Mouse (Mus musculus): ENCODE results near the gene Adgrl3. TPM values are rescaled to one million over a fixed set of nuclear protein-coding genes. Genes with fewer than 3 reads are reported as not detected.

Adgrl3 gene
- polyA plus RNA-seq, 1 experiment, result 15.8 TPM

- H3K4me2 ChIP-seq (ENCODE audit: low read depth), result no peak overlapping the region
- H3K36me3 ChIP-seq (ENCODE audit: control insufficient read depth, insufficient read depth), result no peaks in the 10 kb centered on the region
- peaks cover 86% of the 10 kb centered on the region for H3K79me2 ChIP-seq (ENCODE audit: control insufficient read depth, insufficient read depth)
- TF ChIP-seq E2F4 (IDR thresholded peaks at IDR 0.05; ENCODE audit: insufficient read depth), result no peak
- no peak for TF ChIP-seq MAX (IDR thresholded peaks at IDR 0.05; ENCODE audit: low read depth)
- TF ChIP-seq POLR2A (IDR thresholded peaks at IDR 0.05; ENCODE audit: insufficient read length, low read depth), result no peak
- no peak for TF ChIP-seq POLR2AphosphoS2 (IDR thresholded peaks at IDR 0.05; ENCODE audit: insufficient read length, low read depth)
- TF ChIP-seq SRF (IDR thresholded peaks at IDR 0.05; ENCODE audit: control insufficient read depth, insufficient read length, low read depth), result no peak
- TF ChIP-seq USF1 (IDR thresholded peaks at IDR 0.05; ENCODE audit: low read depth), result no peak
- no peak for TF ChIP-seq TCF3 (IDR thresholded peaks at IDR 0.05; ENCODE audit: insufficient read length, low read depth)
- TF ChIP-seq CEBPB (IDR thresholded peaks at IDR 0.05; ENCODE audit: insufficient read depth, poor library complexity, severe bottlenecking), result no peak
- no peak for TF ChIP-seq TCF12 (IDR thresholded peaks at IDR 0.05; ENCODE audit: insufficient read depth, poor library complexity, severe bottlenecking)
- no peak for TF ChIP-seq MYOG (IDR thresholded peaks at IDR 0.05; ENCODE audit: control insufficient read depth in 1 of 3, insufficient read depth in 1 of 3, insufficient read length in 2 of 3, low read depth in 2 of 3)
- no peak for TF ChIP-seq REST (IDR thresholded peaks at IDR 0.05; ENCODE audit: insufficient read depth, insufficient read length)
- no peak for TF ChIP-seq MYOD1 (IDR thresholded peaks at IDR 0.05; ENCODE audit: control insufficient read depth in 1 of 3, insufficient read length in 2 of 3, low read depth in 2 of 3)
- no peaks in the 10 kb centered on the region for H3K27me3 ChIP-seq (ENCODE audit: control insufficient read depth, insufficient read depth, insufficient read length)
- no peak overlapping the region for H3K4me3 ChIP-seq
- no peak overlapping the region for H3ac ChIP-seq (ENCODE audit: control insufficient read depth, insufficient read length)
These were observed 17.2 kb downstream of the Adgrl3 start for GRCm38 (mm10) chr5:81037091-81037490.

GRCm38 (mm10) chr5:81043875-81044274 lies 23.9 kb downstream of the Adgrl3 start:
- no peak overlapping the region for H3K4me3 ChIP-seq
- no peaks in the 10 kb centered on the region for H3K36me3 ChIP-seq (ENCODE audit: control insufficient read depth, insufficient read depth)

DNA sequence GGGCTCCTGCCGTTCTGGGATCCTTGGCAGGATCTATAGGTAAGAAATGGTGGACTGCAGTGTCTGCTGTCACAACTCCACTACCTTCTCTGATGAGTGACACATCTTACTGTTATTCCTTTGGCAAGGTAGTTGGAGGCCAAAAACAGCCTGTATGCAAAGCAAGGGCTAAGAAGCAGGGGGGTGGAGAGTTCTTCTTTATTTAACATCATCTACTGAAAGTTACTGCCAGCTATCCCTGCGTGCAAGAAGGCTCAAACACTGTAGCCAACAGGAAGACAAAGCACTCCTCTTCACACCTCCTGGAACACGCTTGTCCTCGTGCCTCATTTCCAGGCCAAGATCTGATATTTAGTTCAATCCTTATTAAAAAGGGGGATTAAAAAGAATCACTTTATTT lies 26.2 kb downstream of the Adgrl3 start:
- peaks cover 73% of the 10 kb centered on the region for H3K79me2 ChIP-seq (ENCODE audit: control insufficient read depth, insufficient read depth)

More at GRCm38 (mm10) chr5:81043875-81044274, 23.9 kb downstream of the Adgrl3 start:
- Histone ChIP-seq H3K79me2 (ENCODE audit: control insufficient read depth, insufficient read depth) (peaks cover 71% of the 10 kb centered on the region), H3K27me3 (ENCODE audit: control insufficient read depth, insufficient read depth, insufficient read length) (no peaks in the 10 kb centered on the region), H3K4me2 (ENCODE audit: low read depth) (no peak overlapping the region), H3ac (ENCODE audit: control insufficient read depth, insufficient read length) (no peak overlapping the region)
- TF ChIP-seq POLR2AphosphoS2 (IDR thresholded peaks at IDR 0.05; ENCODE audit: insufficient read length, low read depth) (no peak), REST (IDR thresholded peaks at IDR 0.05; ENCODE audit: insufficient read depth, insufficient read length) (no peak), MYOD1 (IDR thresholded peaks at IDR 0.05; ENCODE audit: control insufficient read depth in 1 of 3, insufficient read length in 2 of 3, low read depth in 2 of 3) (no peak), CEBPB (IDR thresholded peaks at IDR 0.05; ENCODE audit: insufficient read depth, poor library complexity, severe bottlenecking) (no peak), MAX (IDR thresholded peaks at IDR 0.05; ENCODE audit: low read depth) (no peak), USF1 (IDR thresholded peaks at IDR 0.05; ENCODE audit: low read depth) (no peak), SRF (IDR thresholded peaks at IDR 0.05; ENCODE audit: control insufficient read depth, insufficient read length, low read depth) (no peak)

GRCm38 (mm10) chr5:81054628-81055027 lies 34.7 kb downstream of the Adgrl3 start:
- no peak overlapping the region for H3ac ChIP-seq (ENCODE audit: control insufficient read depth, insufficient read length)
- peak overlapping the region; percentile 83 for H3K4me2 ChIP-seq (ENCODE audit: low read depth)
- no peaks in the 10 kb centered on the region for H3K36me3 ChIP-seq (ENCODE audit: control insufficient read depth, insufficient read depth)
- peaks cover 75% of the 10 kb centered on the region for H3K79me2 ChIP-seq (ENCODE audit: control insufficient read depth, insufficient read depth)
- no peak overlapping the region for H3K4me3 ChIP-seq
- no peaks in the 10 kb centered on the region for H3K27me3 ChIP-seq (ENCODE audit: control insufficient read depth, insufficient read depth, insufficient read length)
- TF ChIP-seq E2F4 (IDR thresholded peaks at IDR 0.05; ENCODE audit: insufficient read depth), result no peak
- TF ChIP-seq TCF3 (IDR thresholded peaks at IDR 0.05; ENCODE audit: insufficient read length, low read depth), result no peak
- no peak for TF ChIP-seq POLR2AphosphoS2 (IDR thresholded peaks at IDR 0.05; ENCODE audit: insufficient read length, low read depth)
- TF ChIP-seq CEBPB (IDR thresholded peaks at IDR 0.05; ENCODE audit: insufficient read depth, poor library complexity, severe bottlenecking), result no peak
- TF ChIP-seq POLR2A (IDR thresholded peaks at IDR 0.05; ENCODE audit: insufficient read length, low read depth), result no peak
- TF ChIP-seq SRF (IDR thresholded peaks at IDR 0.05; ENCODE audit: control insufficient read depth, insufficient read length, low read depth), result no peak
- TF ChIP-seq USF1 (IDR thresholded peaks at IDR 0.05; ENCODE audit: low read depth), result no peak
- no peak for TF ChIP-seq MYOG (IDR thresholded peaks at IDR 0.05; ENCODE audit: control insufficient read depth in 1 of 3, insufficient read depth in 1 of 3, insufficient read length in 2 of 3, low read depth in 2 of 3)
- no peak for TF ChIP-seq REST (IDR thresholded peaks at IDR 0.05; ENCODE audit: insufficient read depth, insufficient read length)
- no peak for TF ChIP-seq MAX (IDR thresholded peaks at IDR 0.05; ENCODE audit: low read depth)
- TF ChIP-seq MYOD1 (IDR thresholded peaks at IDR 0.05; ENCODE audit: control insufficient read depth in 1 of 3, insufficient read length in 2 of 3, low read depth in 2 of 3), result no peak
- TF ChIP-seq TCF12 (IDR thresholded peaks at IDR 0.05; ENCODE audit: insufficient read depth, poor library complexity, severe bottlenecking), result no peak

More for the DNA sequence above, 26.2 kb downstream of the Adgrl3 start:
- Histone ChIP-seq H3K4me2 (ENCODE audit: low read depth) (no peak overlapping the region), H3K4me3 (no peak overlapping the region), H3K27me3 (ENCODE audit: control insufficient read depth, insufficient read depth, insufficient read length) (no peaks in the 10 kb centered on the region), H3ac (ENCODE audit: control insufficient read depth, insufficient read length) (no peak overlapping the region), H3K36me3 (ENCODE audit: control insufficient read depth, insufficient read depth) (no peaks in the 10 kb centered on the region)
- no peak for TF ChIP-seq TCF3 (IDR thresholded peaks at IDR 0.05; ENCODE audit: insufficient read length, low read depth)
- no peak for TF ChIP-seq POLR2AphosphoS2 (IDR thresholded peaks at IDR 0.05; ENCODE audit: insufficient read length, low read depth)
- TF ChIP-seq MYOD1 (IDR thresholded peaks at IDR 0.05; ENCODE audit: control insufficient read depth in 1 of 3, insufficient read length in 2 of 3, low read depth in 2 of 3), result no peak
- no peak for TF ChIP-seq MYOG (IDR thresholded peaks at IDR 0.05; ENCODE audit: control insufficient read depth in 1 of 3, insufficient read depth in 1 of 3, insufficient read length in 2 of 3, low read depth in 2 of 3)
- TF ChIP-seq TCF12 (IDR thresholded peaks at IDR 0.05; ENCODE audit: insufficient read depth, poor library complexity, severe bottlenecking), result no peak
- TF ChIP-seq REST (IDR thresholded peaks at IDR 0.05; ENCODE audit: insufficient read depth, insufficient read length), result no peak

- TF ChIP-seq POLR2AphosphoS2 (IDR thresholded peaks at IDR 0.05; ENCODE audit: insufficient read length, low read depth) (no peak), SRF (IDR thresholded peaks at IDR 0.05; ENCODE audit: control insufficient read depth, insufficient read length, low read depth) (no peak), POLR2A (IDR thresholded peaks at IDR 0.05; ENCODE audit: insufficient read length, low read depth) (no peak), TCF12 (IDR thresholded peaks at IDR 0.05; ENCODE audit: insufficient read depth, poor library complexity, severe bottlenecking) (no peak), MAX (IDR thresholded peaks at IDR 0.05; ENCODE audit: low read depth) (no peak), E2F4 (IDR thresholded peaks at IDR 0.05; ENCODE audit: insufficient read depth) (no peak), TCF3 (IDR thresholded peaks at IDR 0.05; ENCODE audit: insufficient read length, low read depth) (no peak), CEBPB (IDR thresholded peaks at IDR 0.05; ENCODE audit: insufficient read depth, poor library complexity, severe bottlenecking) (no peak), REST (IDR thresholded peaks at IDR 0.05; ENCODE audit: insufficient read depth, insufficient read length) (no peak), USF1 (IDR thresholded peaks at IDR 0.05; ENCODE audit: low read depth) (no peak), MYOG (IDR thresholded peaks at IDR 0.05; ENCODE audit: control insufficient read depth in 1 of 3, insufficient read depth in 1 of 3, insufficient read length in 2 of 3, low read depth in 2 of 3) (no peak), MYOD1 (IDR thresholded peaks at IDR 0.05; ENCODE audit: control insufficient read depth in 1 of 3, insufficient read length in 2 of 3, low read depth in 2 of 3) (no peak)
- H3K79me2 ChIP-seq (ENCODE audit: control insufficient read depth, insufficient read depth), result peaks cover 76% of the 10 kb centered on the region
- peak overlapping the region; percentile 83 for H3K4me2 ChIP-seq (ENCODE audit: low read depth)
- no peaks in the 10 kb centered on the region for H3K27me3 ChIP-seq (ENCODE audit: control insufficient read depth, insufficient read depth, insufficient read length)
- no peaks in the 10 kb centered on the region for H3K36me3 ChIP-seq (ENCODE audit: control insufficient read depth, insufficient read depth)
- no peak overlapping the region for H3K4me3 ChIP-seq
- H3ac ChIP-seq (ENCODE audit: control insufficient read depth, insufficient read length), result no peak overlapping the region
These were observed 35.3 kb downstream of the Adgrl3 start for GRCm38 (mm10) chr5:81055253-81055652.
